9 mouse cellular contexts compared by ENCODE assay signal in the genomic region with DNA sequence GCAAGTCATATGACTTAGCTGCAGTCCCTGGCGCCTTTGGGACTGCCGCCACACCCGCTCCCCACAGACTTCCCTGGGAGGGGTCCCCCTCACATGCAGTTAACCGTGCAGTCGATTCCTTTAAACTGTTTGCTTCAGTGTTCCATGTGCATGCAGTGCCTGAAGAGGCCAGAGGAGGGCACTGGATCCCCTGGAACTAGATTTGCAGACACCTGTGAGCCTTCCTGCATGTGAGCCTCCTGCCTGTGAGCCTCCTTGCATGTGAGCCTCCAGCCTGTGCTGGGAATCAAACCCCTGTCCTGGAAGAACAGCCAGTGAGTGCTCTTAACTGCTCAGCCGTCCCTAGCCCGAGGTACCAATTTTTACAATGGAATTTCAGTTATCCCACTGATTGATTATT. TPM values are rescaled to one million over a fixed set of nuclear protein-coding genes. Genes with fewer than 3 reads are reported as not detected.
A peak's percentile ranks its signal among the peaks of the same experiment; 100 is the strongest.
DNase-seq lines count a peak whose midpoint lies in the region; ATAC-seq lines count a peak whose summit lies in the region.
"Had no signal": no experiment of that assay in that cellular context is flagged by ENCODE, and none has a peak within 500 bp of the region (broad histone marks: within the 10 kb centered on the region; RNA-seq: fewer than 3 reads in every experiment).

No protein-coding gene starts in this region.

- WGBS in limb, embryonic 11.5 days, result 92% methylated on average over 7 of the region's 7 CpGs
- 92% methylated on average over 7 of the region's 7 CpGs for WGBS in limb, embryonic 10.5 days
- WGBS in neural tube, embryonic 11.5 days, result 94% methylated on average over 7 of the region's 7 CpGs

- no peak for ATAC-seq in limb, embryonic 11.5 days (ENCODE audit: insufficient number of reproducible peaks, low FRiP score, low TSS enrichment, low read depth)
- ATAC-seq in neural tube, embryonic 11.5 days (ENCODE audit: insufficient read depth, low FRiP score, low TSS enrichment), result no peak

- no peak overlapping the region for H3K4me2 ChIP-seq in limb, embryonic 11.5 days (ENCODE audit: low read depth, severe bottlenecking)
- no peak overlapping the region for H3K4me2 ChIP-seq in neural tube, embryonic 11.5 days (ENCODE audit: low read depth)
- H3K4me2 ChIP-seq: liver, embryonic 13.5 days had no signal

- no peak overlapping the region for H3K27ac ChIP-seq in limb, embryonic 11.5 days (replicated peaks; ENCODE audit: low read depth, low read length)
- no peak overlapping the region for H3K27ac ChIP-seq in limb, embryonic 10.5 days
- no peak overlapping the region for H3K27ac ChIP-seq in neural tube, embryonic 11.5 days (ENCODE audit: low read depth, low read length)
- H3K27ac ChIP-seq: liver, embryonic 13.5 days had no signal

- no peak overlapping the region for H3K9ac ChIP-seq in limb, embryonic 11.5 days (ENCODE audit: low read length)
- no peak overlapping the region for H3K9ac ChIP-seq in neural tube, embryonic 11.5 days (ENCODE audit: low read length)
- H3K9ac ChIP-seq: liver, embryonic 13.5 days had no signal

- peak; percentile 34 to 40 for DNase-seq in cerebellum, postnatal 10 days
- DNase-seq in cerebellum, adult 11-12 months, result no peak
- DNase-seq in limb, embryonic 11.5 days (ENCODE audit: low spot score), result peak; percentile 68
- DNase-seq in limb, embryonic 10.5 days (ENCODE audit: low spot score), result no peak
- peak; percentile 8 for DNase-seq in adrenal gland, postnatal 25 days
- peak; percentile 48 for DNase-seq in neural tube, embryonic 11.5 days (ENCODE audit: low spot score)
- no peak for DNase-seq in spleen, postnatal 14 days (ENCODE audit: low spot score in 2 of 2)
- DNase-seq in layer of hippocampus, adult 9-10 months (ENCODE audit: low spot score), result no peak
- DNase-seq: liver, embryonic 13.5 days had no signal

- H3K9me3 ChIP-seq in limb, embryonic 11.5 days (ENCODE audit: control insufficient read depth, low read length), result no peaks in the 10 kb centered on the region
- no peaks in the 10 kb centered on the region for H3K9me3 ChIP-seq in limb, embryonic 10.5 days (replicated peaks)
- no peaks in the 10 kb centered on the region for H3K9me3 ChIP-seq in neural tube, embryonic 11.5 days (ENCODE audit: control insufficient read depth, low read length)
- H3K9me3 ChIP-seq: liver, embryonic 13.5 days had no signal

- H3K4me1 ChIP-seq in limb, embryonic 11.5 days (ENCODE audit: control insufficient read depth, insufficient read depth, low read length), result no peaks in the 10 kb centered on the region
- H3K4me1 ChIP-seq in limb, embryonic 10.5 days, result peaks cover 7% of the 10 kb centered on the region
- H3K4me1 ChIP-seq in neural tube, embryonic 11.5 days (ENCODE audit: control insufficient read depth, insufficient read depth, low read length), result peaks cover 3% of the 10 kb centered on the region; the same call in 1 of the 2 replicates

- H3K4me3 ChIP-seq in limb, embryonic 11.5 days (ENCODE audit: low read depth, low read length), result no peak overlapping the region
- no peak overlapping the region for H3K4me3 ChIP-seq in limb, embryonic 10.5 days
- H3K4me3 ChIP-seq in neural tube, embryonic 11.5 days (ENCODE audit: low read depth, low read length), result no peak overlapping the region
- H3K4me3 ChIP-seq: liver, embryonic 13.5 days had no signal

- peaks cover 2% of the 10 kb centered on the region; the same call in 1 of the 2 replicates for H3K36me3 ChIP-seq in limb, embryonic 11.5 days (ENCODE audit: control insufficient read depth, insufficient read depth, low read length)
- H3K36me3 ChIP-seq in limb, embryonic 10.5 days, result peaks cover 13% of the 10 kb centered on the region
- H3K36me3 ChIP-seq in neural tube, embryonic 11.5 days (ENCODE audit: control insufficient read depth, insufficient read depth, low read length), result 0 out of 2 replicates have a peak, but pooled peaks cover 3% of the 10 kb centered on the region

- no peaks in the 10 kb centered on the region for H3K27me3 ChIP-seq in limb, embryonic 11.5 days (ENCODE audit: control insufficient read depth, insufficient read depth, low read length)
- H3K27me3 ChIP-seq in limb, embryonic 10.5 days (ENCODE audit: low read depth, poor library complexity, severe bottlenecking), result no peaks in the 10 kb centered on the region
- H3K27me3 ChIP-seq in neural tube, embryonic 11.5 days (ENCODE audit: control insufficient read depth, insufficient read depth, low read length), result no peaks in the 10 kb centered on the region
- H3K27me3 ChIP-seq: liver, embryonic 13.5 days had no signal

RNA-seq across cellular contexts. Expression of gene Gm17660, which starts 8.7 kb away (rescaled TPM):
- polyA plus RNA-seq in limb, embryonic 11.5 days (2014; fragmentation: Nextera tagmentation; extraction: Ambion mirVana), result not detected in 2 replicates
- not detected in 2 replicates for polyA plus RNA-seq in limb, embryonic 10.5 days (2016; fragmentation: Nextera tagmentation; extraction: Ambion mirVana)
- total RNA-seq in adrenal gland, postnatal 25 days (2021), result not detected in 2 replicates
- not detected in 2 replicates for polyA plus RNA-seq in neural tube, embryonic 11.5 days (2014; fragmentation: Nextera tagmentation; extraction: Ambion mirVana)
- polyA plus RNA-seq: liver, embryonic 13.5 days had no signal

RNA-seq across cellular contexts. Expression of gene Nudt9, which starts 22.6 kb away (rescaled TPM):
- polyA plus RNA-seq in limb, embryonic 11.5 days (2014; fragmentation: Nextera tagmentation; extraction: Ambion mirVana), result 66.4 and 67.7 TPM in 2 replicates
- 63.0 and 63.8 TPM in 2 replicates for polyA plus RNA-seq in limb, embryonic 10.5 days (2016; fragmentation: Nextera tagmentation; extraction: Ambion mirVana)
- 53.6 and 62.9 TPM in 2 replicates for total RNA-seq in adrenal gland, postnatal 25 days (2021)
- polyA plus RNA-seq in neural tube, embryonic 11.5 days (2014; fragmentation: Nextera tagmentation; extraction: Ambion mirVana), result 76.3 and 78.2 TPM in 2 replicates

RNA-seq across cellular contexts. Expression of gene Sparcl1, which starts 44.8 kb away (rescaled TPM):
- 20.5 and 21.8 TPM in 2 replicates for polyA plus RNA-seq in limb, embryonic 11.5 days (2014; fragmentation: Nextera tagmentation; extraction: Ambion mirVana)
- polyA plus RNA-seq in limb, embryonic 10.5 days (2016; fragmentation: Nextera tagmentation; extraction: Ambion mirVana), result 9.4 and 17.1 TPM in 2 replicates
- 24.7 and 25.0 TPM in 2 replicates for total RNA-seq in adrenal gland, postnatal 25 days (2021)
- polyA plus RNA-seq in neural tube, embryonic 11.5 days (2014; fragmentation: Nextera tagmentation; extraction: Ambion mirVana), result 68.9 and 73.1 TPM in 2 replicates

RNA-seq across cellular contexts. Expression of gene Hsd17b11, which starts 47.0 kb away (rescaled TPM):
- 2.5 and 2.6 TPM in 2 replicates for polyA plus RNA-seq in limb, embryonic 11.5 days (2014; fragmentation: Nextera tagmentation; extraction: Ambion mirVana)
- polyA plus RNA-seq in limb, embryonic 10.5 days (2016; fragmentation: Nextera tagmentation; extraction: Ambion mirVana), result 1.9 and 2.4 TPM in 2 replicates
- total RNA-seq in adrenal gland, postnatal 25 days (2021), result 61.3 and 83.2 TPM in 2 replicates
- polyA plus RNA-seq in neural tube, embryonic 11.5 days (2014; fragmentation: Nextera tagmentation; extraction: Ambion mirVana), result 0.99 and 1.5 TPM in 2 replicates

Comparison
In these comparisons a context has a peak if more than half of its experiments do, and no peak if none do; other contexts are left out.
1. DNase-seq: peak in cerebellum, postnatal 10 days (2 of 2), limb, embryonic 11.5 days (single experiment), adrenal gland, postnatal 25 days (single experiment) and neural tube, embryonic 11.5 days (single experiment); none in cerebellum, adult 11-12 months (single experiment), limb, embryonic 10.5 days (single experiment), spleen, postnatal 14 days (0 of 2) and layer of hippocampus, adult 9-10 months (single experiment).